Mouse (Mus musculus) myocyte (in vitro differentiated cells): Measurements from ENCODE around the gene Zfhx3. TPM values are rescaled to one million over a fixed set of nuclear protein-coding genes. Genes with fewer than 3 reads are reported as not detected.

Experiments
- H3K27me3 ChIP-seq: one replicate; pipeline ENCODE4 v1.6.1; 2011; ENCODE audit not compliant: control insufficient read depth, insufficient read depth, insufficient read length
- H3K36me3 ChIP-seq: one replicate; pipeline ENCODE4 v1.6.1; 2011; ENCODE audit not compliant: control insufficient read depth, insufficient read depth
- H3K4me2 ChIP-seq: one replicate; pipeline ENCODE4 v1.6.1; 2011; ENCODE audit warnings: low read depth, control low read depth
- H3K4me3 ChIP-seq: one replicate; pipeline ENCODE4 v1.5.1; 2011; ENCODE audit warnings: mild to moderate bottlenecking, control low read depth, moderate library complexity
- H3K79me2 ChIP-seq: one replicate; pipeline ENCODE4 v1.6.1; 2011; ENCODE audit not compliant: control insufficient read depth, insufficient read depth
- H3ac ChIP-seq: one replicate; pipeline ENCODE4 v1.6.1; 2011; ENCODE audit not compliant: control insufficient read depth, insufficient read length
- CEBPB ChIP-seq: IDR thresholded peaks from 2 replicates; pipeline ENCODE4 v1.6.1; 2011; ENCODE audit warnings: mild to moderate bottlenecking, moderate library complexity; ENCODE audit not compliant: poor library complexity, insufficient read depth, severe bottlenecking
- E2F4 ChIP-seq: IDR thresholded peaks from one replicate; pipeline ENCODE4 v1.6.1; 2011; ENCODE audit warnings: mild to moderate bottlenecking, control low read depth, moderate library complexity; ENCODE audit not compliant: insufficient read depth
- MAX ChIP-seq: IDR thresholded peaks from one replicate; pipeline ENCODE4 v1.6.1; 2011; ENCODE audit warnings: low read depth, mild to moderate bottlenecking, control low read depth
- MYOD1 ChIP-seq, 3 experiments: IDR thresholded peaks; one replicate each; pipeline ENCODE4 v1.6.1; 2011; ENCODE audit warnings: control low read depth in 2 of 3, low read depth in 2 of 3, mild to moderate bottlenecking in 2 of 3, moderate library complexity in 1 of 3; ENCODE audit not compliant: insufficient read length in 2 of 3, control insufficient read depth in 1 of 3
- MYOG ChIP-seq, 3 experiments: IDR thresholded peaks; one replicate each; pipeline ENCODE4 v1.6.1; 2011; ENCODE audit warnings: control low read depth in 2 of 3, low read depth in 2 of 3, mild to moderate bottlenecking in 2 of 3; ENCODE audit not compliant: insufficient read length in 2 of 3, control insufficient read depth in 1 of 3, insufficient read depth in 1 of 3
- POLR2A ChIP-seq: IDR thresholded peaks from one replicate; pipeline ENCODE4 v1.6.1; 2011; ENCODE audit warnings: low read depth, mild to moderate bottlenecking, control low read depth, moderate library complexity; ENCODE audit not compliant: insufficient read length
- POLR2AphosphoS2 ChIP-seq: IDR thresholded peaks from one replicate; pipeline ENCODE4 v1.6.1; 2011; ENCODE audit warnings: low read depth, control low read depth; ENCODE audit not compliant: insufficient read length
- REST ChIP-seq: IDR thresholded peaks from one replicate; pipeline ENCODE4 v1.6.1; 2011; ENCODE audit warnings: mild to moderate bottlenecking, control low read depth, moderate library complexity; ENCODE audit not compliant: insufficient read depth, insufficient read length
- SRF ChIP-seq: IDR thresholded peaks from one replicate; pipeline ENCODE4 v1.6.1; 2011; ENCODE audit warnings: low read depth; ENCODE audit not compliant: control insufficient read depth, insufficient read length
- TCF12 ChIP-seq: IDR thresholded peaks from one replicate; pipeline ENCODE4 v1.6.1; 2011; ENCODE audit warnings: mild to moderate bottlenecking, control low read depth; ENCODE audit not compliant: poor library complexity, insufficient read depth, severe bottlenecking
- TCF3 ChIP-seq: IDR thresholded peaks from one replicate; pipeline ENCODE4 v1.6.1; 2011; ENCODE audit warnings: low read depth, control low read depth; ENCODE audit not compliant: insufficient read length
- USF1 ChIP-seq: IDR thresholded peaks from one replicate; pipeline ENCODE4 v1.6.1; 2011; ENCODE audit warnings: low read depth, mild to moderate bottlenecking, control low read depth, moderate library complexity
- polyA plus RNA-seq: library from polyadenylated mRNA; unstranded; fragments of >200 nt; fragmentation: generic; extraction: Trizol; gene quantifications from one replicate; pipeline ENCODE4 v1.2.1, GENCODE M21; 2012; ENCODE audit warnings: missing spikeins

Zfhx3 gene
- polyA plus RNA-seq, 1 experiment: 3.0 TPM

GRCm38 (mm10) chr8:108436336-108436735 lies 493.9 kb downstream of the Zfhx3 start:
- Histone ChIP-seq H3ac (no peak overlapping the region), H3K4me3 (no peak overlapping the region), H3K4me2 (no peak overlapping the region), H3K36me3 (no peaks in the 10 kb centered on the region), H3K27me3 (no peaks in the 10 kb centered on the region), H3K79me2 (no peaks in the 10 kb centered on the region)
- TF ChIP-seq CEBPB (no peak), MYOD1 (IDR thresholded peaks at IDR 0.05; ENCODE audit: control insufficient read depth in 1 of 3, insufficient read length in 2 of 3, low read depth in 2 of 3) (no peak), USF1 (no peak), POLR2A (no peak), SRF (no peak), MAX (no peak), POLR2AphosphoS2 (no peak), TCF12 (no peak), REST (no peak), MYOG (IDR thresholded peaks at IDR 0.05; ENCODE audit: control insufficient read depth in 1 of 3, insufficient read depth in 1 of 3, insufficient read length in 2 of 3, low read depth in 2 of 3) (no peak), TCF3 (no peak), E2F4 (no peak)

- Histone ChIP-seq H3K4me2 (no peak overlapping the region), H3K4me3 (no peak overlapping the region)
- TF ChIP-seq POLR2A (no peak), USF1 (no peak), TCF3 (no peak), CEBPB (no peak), MAX (no peak), POLR2AphosphoS2 (no peak)
These were observed 494.9 kb downstream of the Zfhx3 start for GRCm38 (mm10) chr8:108437316-108437830.

GRCm38 (mm10) chr8:108440476-108440875 lies 498.0 kb downstream of the Zfhx3 start:
- no peaks in the 10 kb centered on the region for H3K27me3 ChIP-seq
- TF ChIP-seq MAX: no peak
- no peak for TF ChIP-seq REST
- no peak for TF ChIP-seq POLR2AphosphoS2
- TF ChIP-seq SRF: no peak
- TF ChIP-seq USF1: no peak
- no peak for TF ChIP-seq CEBPB
- TF ChIP-seq POLR2A: no peak
- TF ChIP-seq MYOG (IDR thresholded peaks at IDR 0.05; ENCODE audit: control insufficient read depth in 1 of 3, insufficient read depth in 1 of 3, insufficient read length in 2 of 3, low read depth in 2 of 3): no peak
- TF ChIP-seq TCF3: no peak
- no peak for TF ChIP-seq E2F4
- TF ChIP-seq TCF12: no peak
- no peak for TF ChIP-seq MYOD1 (IDR thresholded peaks at IDR 0.05; ENCODE audit: control insufficient read depth in 1 of 3, insufficient read length in 2 of 3, low read depth in 2 of 3)
- H3K4me3 ChIP-seq: no peak overlapping the region
- H3K4me2 ChIP-seq: no peak overlapping the region
- no peak overlapping the region for H3ac ChIP-seq
- no peaks in the 10 kb centered on the region for H3K79me2 ChIP-seq
- no peaks in the 10 kb centered on the region for H3K36me3 ChIP-seq

More at GRCm38 (mm10) chr8:108437316-108437830, 494.9 kb downstream of the Zfhx3 start:
- Histone ChIP-seq H3ac (no peak overlapping the region), H3K36me3 (no peaks in the 10 kb centered on the region), H3K79me2 (no peaks in the 10 kb centered on the region), H3K27me3 (no peaks in the 10 kb centered on the region)

- H3K4me2 ChIP-seq: no peak overlapping the region
These were observed 508.4 kb downstream of the Zfhx3 start for GRCm38 (mm10) chr8:108450847-108451246.

More at GRCm38 (mm10) chr8:108450847-108451246, 508.4 kb downstream of the Zfhx3 start:
- Histone ChIP-seq H3K4me3 (no peak overlapping the region), H3K79me2 (no peaks in the 10 kb centered on the region), H3ac (no peak overlapping the region), H3K36me3 (no peaks in the 10 kb centered on the region), H3K27me3 (no peaks in the 10 kb centered on the region)
- TF ChIP-seq MAX (no peak), TCF3 (no peak), TCF12 (no peak), REST (no peak), MYOG (IDR thresholded peaks at IDR 0.05; ENCODE audit: control insufficient read depth in 1 of 3, insufficient read depth in 1 of 3, insufficient read length in 2 of 3, low read depth in 2 of 3) (no peak), CEBPB (no peak), POLR2AphosphoS2 (no peak), USF1 (no peak), MYOD1 (IDR thresholded peaks at IDR 0.05; ENCODE audit: control insufficient read depth in 1 of 3, insufficient read length in 2 of 3, low read depth in 2 of 3) (no peak), SRF (no peak), POLR2A (no peak)
